Mouse (Mus musculus) heart, postnatal 0 days (tissue): ENCODE measurements at regions not wholly inside any gene's neighbourhood (a gene's known extent, or its start where the extent isn't known, plus 50 kb on each side); places are given as distances from the start of the nearest gene placed in this dataset.

ENCODE experiments used
- ATAC-seq: fragments of 200-750 bp; cut with Nextera tagmentation; 2 replicates; pipeline ENCODE4 v1.8.0; 2017; ENCODE audit warnings: low read depth, moderate number of reproducible peaks, moderate library complexity; ENCODE audit not compliant: insufficient read depth
- DNase-seq: peaks from one replicate; pipeline ENCODE4 v3.0.0-alpha.2; 2016; ENCODE audit warnings: low spot score
- H3K27ac ChIP-seq: fragments of 300-500 bp; sonication (generic); 2 replicates; pipeline ENCODE4 v1.5.1; 2014; ENCODE audit warnings: low read depth, mild to moderate bottlenecking
- H3K27me3 ChIP-seq: fragments of 300-500 bp; sonication (generic); 2 replicates; pipeline ENCODE4 v1.6.1; 2014; ENCODE audit warnings: low read length, mixed read lengths; ENCODE audit not compliant: control insufficient read depth, insufficient read depth
- H3K36me3 ChIP-seq: fragments of 300-500 bp; sonication (generic); replicated peaks from 2 replicates; pipeline ENCODE4 v1.6.1; 2014; ENCODE audit warnings: low read length, mixed read lengths; ENCODE audit not compliant: control insufficient read depth, insufficient read depth
- H3K4me1 ChIP-seq: fragments of 300-500 bp; sonication (generic); 2 replicates; pipeline ENCODE4 v1.6.1; 2014; ENCODE audit warnings: antibody characterized with exemption; ENCODE audit not compliant: control insufficient read depth, insufficient read depth
- H3K4me2 ChIP-seq: fragments of 300-500 bp; sonication (generic); 2 replicates; pipeline ENCODE4 v1.6.1; 2014; ENCODE audit warnings: low read depth, mild to moderate bottlenecking, low read length, moderate library complexity
- H3K4me3 ChIP-seq: fragments of 300-500 bp; sonication (generic); 2 replicates; pipeline ENCODE4 v1.5.1; 2014; ENCODE audit warnings: low read depth, low read length
- H3K9ac ChIP-seq: fragments of 300-500 bp; sonication (generic); replicated peaks from 2 replicates; pipeline ENCODE4 v1.6.1; 2014; ENCODE audit warnings: low read depth, low read length, mixed read lengths
- H3K9me3 ChIP-seq: fragments of 300-500 bp; sonication (generic); replicated peaks from 2 replicates; pipeline ENCODE4 v1.6.1; 2016; ENCODE audit warnings: low read length; ENCODE audit not compliant: control insufficient read depth
- CTCF ChIP-seq: IDR thresholded peaks from 2 replicates; pipeline ENCODE4 v1.5.1; 2016; ENCODE audit warnings: antibody characterized with exemption, control low read depth, low read depth
- EP300 ChIP-seq: IDR thresholded peaks from 2 replicates; pipeline ENCODE4 v1.6.1; 2016; ENCODE audit warnings: antibody characterized with exemption, low read depth
- WGBS: fragments of 180-500 bp; shearing (Covaris S2); extraction: QIAGEN DNeasy Blood & Tissue Kit; methylation state at CpG from one replicate; pipeline ENCODE4 v1.1.7; 2014; 5-methylcytosine and 5-hydroxymethylcytosine counted together

DNA sequence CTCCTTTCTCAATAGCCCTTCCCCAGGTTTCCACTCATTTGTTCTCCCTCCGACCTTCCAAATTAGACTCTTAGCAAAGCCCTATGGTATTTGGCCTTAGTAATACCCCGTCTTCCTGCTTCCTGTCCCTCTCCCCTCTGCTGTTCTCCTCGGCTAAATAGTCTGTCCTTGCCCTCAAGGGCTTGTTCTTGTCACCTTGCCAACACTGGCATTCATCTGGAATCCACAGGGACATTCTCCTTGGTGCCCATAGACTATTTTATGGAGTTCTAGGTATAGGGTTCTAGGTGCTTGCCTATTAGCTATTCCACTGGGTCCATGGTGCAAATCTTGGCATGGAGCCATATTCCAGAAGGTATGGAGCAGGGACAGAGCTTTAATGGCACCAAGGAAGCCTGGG, 259.2 kb upstream of the Gm4791 start:
- WGBS = 21% methylated on average over 3 of the region's 3 CpGs
- TF ChIP-seq EP300 (no peak), CTCF (no peak)
- Histone ChIP-seq H3K27ac (no peak overlapping the region), H3K4me3 (no peak overlapping the region), H3K4me1 (0 out of 2 replicates have a peak, but pooled peaks cover 6% of the 10 kb centered on the region), H3K4me2 (no peak overlapping the region), H3K9me3 (no peaks in the 10 kb centered on the region), H3K36me3 (no peaks in the 10 kb centered on the region), H3K9ac (no peak overlapping the region), H3K27me3 (0 out of 2 replicates have a peak, but pooled peaks cover 7% of the 10 kb centered on the region)
- DNase-seq (no peak), ATAC-seq (peak; percentile 21; the same call in 1 of the 2 replicates)

DNA sequence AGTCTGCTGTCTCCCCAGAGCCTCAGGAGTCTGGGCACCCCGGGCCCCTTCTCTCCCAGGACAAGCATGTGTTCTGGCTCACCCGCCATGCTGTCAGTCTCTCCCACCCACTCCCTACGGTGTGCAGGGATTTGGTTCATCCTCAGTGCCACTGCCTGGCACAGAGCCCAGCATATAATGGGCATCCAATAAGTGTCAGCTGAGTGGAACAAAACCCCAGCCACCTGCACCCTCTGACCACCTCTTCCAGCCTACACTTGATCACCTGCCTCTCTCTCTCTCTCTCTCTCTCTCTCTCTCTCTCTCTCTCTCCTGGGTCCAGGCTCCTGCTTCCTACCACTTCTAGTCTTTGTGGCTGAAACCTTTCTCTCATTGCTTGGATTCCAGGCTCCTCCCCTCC, 259.9 kb upstream of the Gm4791 start:
- no peak overlapping the region for H3K4me3 ChIP-seq
- H3K4me1 ChIP-seq = 0 out of 2 replicates have a peak, but pooled peaks cover 6% of the 10 kb centered on the region
- no peak for TF ChIP-seq CTCF
- no peak for TF ChIP-seq EP300
- no peak for DNase-seq
- no peak overlapping the region for H3K27ac ChIP-seq
- 0 out of 2 replicates have a peak, but pooled peaks cover 7% of the 10 kb centered on the region for H3K27me3 ChIP-seq
- no peaks in the 10 kb centered on the region for H3K9me3 ChIP-seq
- no peaks in the 10 kb centered on the region for H3K36me3 ChIP-seq
- H3K9ac ChIP-seq = no peak overlapping the region
- H3K4me2 ChIP-seq = no peak overlapping the region
- WGBS = 30% methylated on average over 3 of the region's 3 CpGs
- no peak for ATAC-seq

DNA sequence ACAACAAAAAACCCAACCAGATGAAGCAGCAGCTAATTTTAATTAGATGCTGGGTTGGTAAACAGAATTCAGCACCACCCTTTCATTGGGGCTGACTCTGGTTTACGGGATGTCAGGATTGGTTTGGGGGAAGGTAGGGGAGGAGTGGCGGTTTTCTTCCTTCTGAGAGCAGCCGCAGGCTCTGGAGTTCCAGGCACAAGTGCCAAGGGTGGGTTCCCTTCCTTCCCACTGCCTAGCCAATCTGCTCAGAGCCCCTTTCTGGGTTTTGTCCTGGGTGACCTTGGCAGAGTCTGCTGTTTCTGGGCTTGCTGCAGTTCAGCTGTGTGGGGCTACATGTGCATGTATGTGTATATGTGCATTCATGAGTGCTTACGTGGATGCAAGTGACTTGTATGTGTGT, 260.5 kb upstream of the Gm4791 start:
- Histone ChIP-seq H3K9me3 (no peaks in the 10 kb centered on the region), H3K9ac (no peak overlapping the region), H3K36me3 (no peaks in the 10 kb centered on the region), H3K4me2 (no peak overlapping the region), H3K4me1 (0 out of 2 replicates have a peak, but pooled peaks cover 6% of the 10 kb centered on the region), H3K4me3 (no peak overlapping the region), H3K27me3 (0 out of 2 replicates have a peak, but pooled peaks cover 7% of the 10 kb centered on the region), H3K27ac (no peak overlapping the region)
- DNase-seq (no peak), ATAC-seq (no peak)
- TF ChIP-seq EP300 = no peak
- no peak for TF ChIP-seq CTCF
- 49% methylated on average over 4 of the region's 4 CpGs for WGBS

DNA sequence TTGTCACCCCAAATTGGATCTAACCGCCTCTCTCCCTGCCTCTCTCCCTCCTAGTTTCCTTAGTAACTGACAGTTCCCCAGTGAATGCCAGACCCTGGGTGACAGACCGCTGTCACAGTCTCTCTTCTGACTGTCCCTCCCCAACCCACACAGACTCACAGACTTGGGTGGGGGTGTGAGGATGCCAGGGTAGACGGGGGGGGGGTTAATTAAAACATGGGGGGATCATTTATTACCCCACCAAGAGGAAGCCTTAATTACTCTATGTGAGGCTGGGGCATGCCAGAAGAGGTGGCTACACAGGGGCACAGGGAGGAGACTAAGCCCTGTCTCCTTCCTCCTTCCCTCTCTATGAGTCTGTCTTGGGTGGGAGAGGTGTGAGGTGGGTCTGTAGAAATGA, 261.1 kb upstream of the Gm4791 start:
- 0 out of 2 replicates have a peak, but pooled peaks cover 7% of the 10 kb centered on the region for H3K27me3 ChIP-seq
- no peak for ATAC-seq
- H3K4me2 ChIP-seq = no peak overlapping the region
- DNase-seq = no peak
- 0 out of 2 replicates have a peak, but pooled peaks cover 6% of the 10 kb centered on the region for H3K4me1 ChIP-seq
- TF ChIP-seq EP300 (no peak), CTCF (no peak)
- 53% methylated on average over 3 of the region's 3 CpGs for WGBS
- no peak overlapping the region for H3K27ac ChIP-seq
- no peak overlapping the region for H3K4me3 ChIP-seq
- no peaks in the 10 kb centered on the region for H3K36me3 ChIP-seq
- H3K9me3 ChIP-seq = no peaks in the 10 kb centered on the region
- H3K9ac ChIP-seq = no peak overlapping the region

DNA sequence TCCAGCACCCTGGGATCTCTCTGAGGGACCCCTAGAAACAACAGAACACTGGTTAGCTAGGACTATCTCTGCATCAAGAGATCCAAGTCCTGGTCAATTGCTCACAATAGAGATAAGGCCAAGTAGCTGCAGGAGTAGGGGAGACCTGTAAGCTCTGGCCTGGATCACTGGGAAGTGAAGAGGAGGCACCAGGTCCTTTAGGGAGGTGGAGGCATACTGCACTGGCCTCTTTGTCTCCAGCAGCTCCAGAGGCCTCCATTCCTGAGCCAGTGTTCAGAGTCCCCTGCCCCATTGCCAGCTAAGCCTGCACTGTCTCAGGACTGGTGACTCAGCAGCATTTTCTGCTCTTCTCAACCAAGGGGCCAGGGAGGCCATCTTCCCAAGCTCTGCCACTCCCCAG, 262.3 kb upstream of the Gm4791 start:
- no peak overlapping the region for H3K9ac ChIP-seq
- ATAC-seq = no peak
- no peak for TF ChIP-seq EP300
- TF ChIP-seq CTCF = no peak
- H3K4me1 ChIP-seq = 0 out of 2 replicates have a peak, but pooled peaks cover 6% of the 10 kb centered on the region
- DNase-seq = no peak
- H3K36me3 ChIP-seq = no peaks in the 10 kb centered on the region
- no peaks in the 10 kb centered on the region for H3K9me3 ChIP-seq
- H3K27ac ChIP-seq = no peak overlapping the region
- no peak overlapping the region for H3K4me3 ChIP-seq
- H3K4me2 ChIP-seq = no peak overlapping the region
- H3K27me3 ChIP-seq = 0 out of 2 replicates have a peak, but pooled peaks cover 10% of the 10 kb centered on the region

DNA sequence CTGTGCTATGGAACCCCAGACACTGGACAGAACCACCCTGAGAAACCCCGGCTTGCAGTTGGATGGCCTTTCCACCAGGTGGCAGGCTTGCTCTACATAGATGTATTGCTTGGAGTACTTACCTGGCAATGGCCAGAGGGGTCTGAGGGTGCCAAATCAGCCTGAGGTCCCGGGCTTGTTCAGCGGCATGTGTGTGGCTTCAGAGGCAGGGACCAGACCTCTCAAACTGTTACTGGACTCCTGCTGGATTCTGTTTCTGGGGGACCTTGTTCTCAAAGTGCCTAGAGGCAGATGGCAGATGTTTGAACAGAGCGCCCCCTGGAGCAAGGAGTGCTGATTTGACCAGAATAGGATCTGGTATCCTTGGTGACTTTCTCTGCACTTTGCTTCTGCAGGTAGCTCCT, 262.9 kb upstream of the Gm4791 start:
- 0% methylated on average over 4 of the region's 4 CpGs for WGBS
- no peak overlapping the region for H3K4me3 ChIP-seq
- 0 out of 2 replicates have a peak, but pooled peaks cover 11% of the 10 kb centered on the region for H3K27me3 ChIP-seq
- H3K27ac ChIP-seq = no peak overlapping the region
- H3K9ac ChIP-seq = no peak overlapping the region
- ATAC-seq = peak; percentile 65
- DNase-seq = peak; percentile 51
- no peaks in the 10 kb centered on the region for H3K9me3 ChIP-seq
- TF ChIP-seq CTCF = peak; percentile 90
- no peak for TF ChIP-seq EP300
- no peak overlapping the region for H3K4me2 ChIP-seq
- 0 out of 2 replicates have a peak, but pooled peaks cover 6% of the 10 kb centered on the region for H3K4me1 ChIP-seq
- no peaks in the 10 kb centered on the region for H3K36me3 ChIP-seq
